Mouse (Mus musculus): Measurements from ENCODE around the gene Adgra3.

Adgra3 gene

GRCm38 (mm10) chr5:49974211-49974610 is 84.6 kb downstream of the Adgra3 start:
- in situ Hi-C loops (cut with MboI, MseI): loop anchor here (25.0 kb wide), 1 partner anchor 887 kb away; no protein-coding TSS in a partner anchor

- in situ Hi-C loops (cut with MboI, MseI): loop anchor here (25.0 kb wide), 1 partner anchor 882 kb away; no protein-coding TSS in a partner anchor
Measured at GRCm38 (mm10) chr5:49969660-49970059, 89.1 kb downstream of the Adgra3 start.

GRCm38 (mm10) chr5:49967726-49968125 is 91.1 kb downstream of the Adgra3 start:
- in situ Hi-C loops (cut with MboI, MseI): loop anchor here (25.0 kb wide), 1 partner anchor 880 kb away; no protein-coding TSS in a partner anchor

GRCm38 (mm10) chr5:49965810-49966209 is 93.0 kb downstream of the Adgra3 start:
- in situ Hi-C loops (cut with MboI, MseI): loop anchor here (25.0 kb wide), 1 partner anchor 879 kb away; no protein-coding TSS in a partner anchor

GRCm38 (mm10) chr5:49961478-49962431 is 97.1 kb downstream of the Adgra3 start:
- in situ Hi-C loops (cut with MboI, MseI): loop anchor here (5.0 to 25.0 kb wide), 2 partner anchors 594 to 874 kb away; no protein-coding TSS in a partner anchor

- in situ Hi-C loops (cut with MboI, MseI): no loop called here
Measured at GRCm38 (mm10) chr5:49936354-49936753, 122.5 kb downstream of the Adgra3 start.

- in situ Hi-C loops (cut with MboI, MseI): no loop called here
Measured at GRCm38 (mm10) chr5:49924712-49925111, 134.1 kb downstream of the Adgra3 start.

GRCm38 (mm10) chr5:49915695-49916106 is 143.1 kb downstream of the Adgra3 start:
- in situ Hi-C loops (cut with MboI, MseI): no loop called here
